Mouse (Mus musculus) liver, adult 2 months (tissue): ENCODE data around the gene Kcnk13. TPM values are rescaled to one million over a fixed set of nuclear protein-coding genes. Genes with fewer than 3 reads are reported as not detected.
A peak's percentile ranks its signal among the peaks of the same experiment; 100 is the strongest.

Experiments
- DNase-seq: peaks from one replicate; pipeline ENCODE4 v3.0.0-alpha.2; 2011; ENCODE audit warnings: low read depth, low spot score; ENCODE audit errors: extremely low read depth
- H3K27ac ChIP-seq: fragments of 200-500 bp; replicated peaks from 2 replicates; pipeline ENCODE4 v1.5.1; 2012; ENCODE audit warnings: low read depth, mild to moderate bottlenecking, control low read depth, inconsistent platforms, low read length; ENCODE audit not compliant: insufficient read depth
- H3K27me3 ChIP-seq: fragments of 200-500 bp; 2 replicates; pipeline ENCODE4 v1.6.1; 2012; ENCODE audit warnings: mild to moderate bottlenecking, moderate library complexity, low read length, inconsistent platforms; ENCODE audit not compliant: control insufficient read depth, insufficient read depth
- H3K36me3 ChIP-seq: fragments of 200-500 bp; 2 replicates; pipeline ENCODE4 v1.6.1; 2012; ENCODE audit warnings: low read length, inconsistent platforms; ENCODE audit not compliant: control insufficient read depth, insufficient read depth
- H3K4me1 ChIP-seq: fragments of 200-500 bp; 2 replicates; pipeline ENCODE4 v1.6.1; 2011; ENCODE audit warnings: low read length; ENCODE audit not compliant: control insufficient read depth, insufficient read depth
- H3K4me3 ChIP-seq: fragments of 200-500 bp; 2 replicates; pipeline ENCODE4 v1.5.1; 2011; ENCODE audit warnings: low read depth, mild to moderate bottlenecking, control low read depth, low read length, moderate library complexity; ENCODE audit not compliant: insufficient read depth
- H3K79me2 ChIP-seq: fragments of 200-500 bp; 2 replicates; pipeline ENCODE4 v1.6.1; 2012; ENCODE audit warnings: inconsistent platforms, mild to moderate bottlenecking, low read length, moderate library complexity; ENCODE audit not compliant: control insufficient read depth, insufficient read depth
- H3K9ac ChIP-seq: fragments of 200-500 bp; 2 replicates; pipeline ENCODE4 v1.6.1; 2012; ENCODE audit warnings: low read depth, mild to moderate bottlenecking, control low read depth, inconsistent platforms, low read length
- CTCF ChIP-seq: fragments of 200-500 bp; IDR thresholded peaks from 2 replicates; pipeline ENCODE4 v1.5.1; 2011; ENCODE audit warnings: low read depth, low read length, control low read depth
- POLR2A ChIP-seq: fragments of 200-500 bp; IDR thresholded peaks from 2 replicates; pipeline ENCODE4 v1.6.1; 2011; ENCODE audit warnings: low read length, control low read depth; ENCODE audit not compliant: insufficient read depth; ENCODE audit errors: extremely low read depth
- WGBS: fragments of 180-500 bp; shearing (Covaris S2); methylation state at CpG from one replicate; pipeline ENCODE4 v1.1.7; 2018; 5-methylcytosine and 5-hydroxymethylcytosine counted together
- polyA plus RNA-seq: library from polyadenylated mRNA; depleted of rRNA; stranded (reverse); fragments of >200 nt; gene quantifications from 2 replicates; pipeline ENCODE4 v1.2.3, GENCODE M21; 2012
- total RNA-seq: library from RNA; depleted of rRNA; stranded (reverse); fragments of >200 nt; gene quantifications from 2 replicates; pipeline ENCODE4 v1.2.3, GENCODE M21; 2014

The Kcnk13 gene
- total and polyA plus RNA-seq, 2 experiments = 0.23 to 0.65 TPM

GRCm38 (mm10) chr12:100006681-100007080 lies 42.4 kb downstream of the Kcnk13 start:
- Histone ChIP-seq H3K9ac (no peak overlapping the region), H3K4me3 (no peak overlapping the region), H3K27ac (no peak overlapping the region), H3K36me3 (no peaks in the 10 kb centered on the region), H3K79me2 (no peaks in the 10 kb centered on the region), H3K4me1 (no peaks in the 10 kb centered on the region), H3K27me3 (no peaks in the 10 kb centered on the region)
- TF ChIP-seq POLR2A (no peak), CTCF (no peak)
- 75% methylated on average over 2 of the region's 2 CpGs for whole genome bisulfite sequencing
- DNase-seq = no peak

- H3K36me3 ChIP-seq = no peaks in the 10 kb centered on the region
- DNase-seq = peak; percentile 8
- H3K4me3 ChIP-seq = no peak overlapping the region
- H3K9ac ChIP-seq = no peak overlapping the region
- no peak for TF ChIP-seq CTCF
- TF ChIP-seq POLR2A = no peak
- H3K27me3 ChIP-seq = no peaks in the 10 kb centered on the region
- H3K27ac ChIP-seq = no peak overlapping the region
- 87% methylated on average over 3 of the region's 3 CpGs for WGBS
- no peaks in the 10 kb centered on the region for H3K79me2 ChIP-seq
- no peaks in the 10 kb centered on the region for H3K4me1 ChIP-seq
These were observed 48.5 kb downstream of the Kcnk13 start for GRCm38 (mm10) chr12:100012839-100013238.

GRCm38 (mm10) chr12:100015146-100015545 lies 50.8 kb downstream of the Kcnk13 start:
- H3K79me2 ChIP-seq = no peaks in the 10 kb centered on the region
- 77% methylated on average over 5 of the region's 5 CpGs for whole genome bisulfite sequencing
- no peak overlapping the region for H3K4me3 ChIP-seq
- H3K9ac ChIP-seq = no peak overlapping the region
- no peak for DNase-seq
- H3K27ac ChIP-seq = no peak overlapping the region
- H3K36me3 ChIP-seq = no peaks in the 10 kb centered on the region
- H3K27me3 ChIP-seq = no peaks in the 10 kb centered on the region
- no peaks in the 10 kb centered on the region for H3K4me1 ChIP-seq
- TF ChIP-seq POLR2A (no peak), CTCF (no peak)

- H3K4me1 ChIP-seq = no peaks in the 10 kb centered on the region
- H3K79me2 ChIP-seq = no peaks in the 10 kb centered on the region
- no peak overlapping the region for H3K27ac ChIP-seq
- 84% methylated on average over 6 of the region's 6 CpGs for WGBS
- TF ChIP-seq CTCF (no peak), POLR2A (no peak)
- H3K36me3 ChIP-seq = no peaks in the 10 kb centered on the region
- DNase-seq = no peak
- H3K27me3 ChIP-seq = no peaks in the 10 kb centered on the region
- no peak overlapping the region for H3K4me3 ChIP-seq
- no peak overlapping the region for H3K9ac ChIP-seq
These were observed 53.4 kb downstream of the Kcnk13 start for GRCm38 (mm10) chr12:100017709-100018108.

- WGBS = 67% methylated on average over 5 of the region's 5 CpGs
- Histone ChIP-seq H3K4me3 (no peak overlapping the region), H3K9ac (no peak overlapping the region), H3K27me3 (no peaks in the 10 kb centered on the region), H3K36me3 (no peaks in the 10 kb centered on the region), H3K4me1 (no peaks in the 10 kb centered on the region), H3K79me2 (no peaks in the 10 kb centered on the region), H3K27ac (no peak overlapping the region)
- peak; percentile 7 for DNase-seq
- TF ChIP-seq POLR2A (no peak), CTCF (no peak)
These were observed 58.2 kb downstream of the Kcnk13 start for GRCm38 (mm10) chr12:100022490-100022889.

- WGBS = 69% methylated on average over 12 of the region's 12 CpGs
- H3K27me3 ChIP-seq = no peaks in the 10 kb centered on the region
- H3K36me3 ChIP-seq = no peaks in the 10 kb centered on the region
- H3K9ac ChIP-seq = no peak overlapping the region
- TF ChIP-seq CTCF = no peak
- no peak for TF ChIP-seq POLR2A
- no peak overlapping the region for H3K4me3 ChIP-seq
- no peaks in the 10 kb centered on the region for H3K79me2 ChIP-seq
- H3K4me1 ChIP-seq = no peaks in the 10 kb centered on the region
- H3K27ac ChIP-seq = no peak overlapping the region
- no peak for DNase-seq
These were observed 59.6 kb downstream of the Kcnk13 start for GRCm38 (mm10) chr12:100023821-100024365.
